Mouse (Mus musculus) MEL (cell line): ENCODE results near the gene Gm42878.

ENCODE experiments used
- CTCF ChIP-seq, 3 experiments: IDR thresholded peaks in 2 of 3; conservative IDR thresholded peaks in 1 of 3; 2 replicates each; pipeline ENCODE4 v1.5.1; 2011 to 2012; ENCODE audit warnings: low read length in 3 of 3, low read depth in 2 of 3, mild to moderate bottlenecking in 2 of 3, improper control_type of control experiment in 1 of 3, inconsistent platforms in 1 of 3, mixed read lengths in 1 of 3, moderate library complexity in 1 of 3; ENCODE audit not compliant: control insufficient read depth in 1 of 3, insufficient read depth in 1 of 3, poor library complexity in 1 of 3, severe bottlenecking in 1 of 3
- MAFK ChIP-seq: IDR thresholded peaks from 2 replicates; pipeline ENCODE4 v1.6.1; 2011; ENCODE audit warnings: low read depth, mild to moderate bottlenecking, low read length, improper control_type of control experiment, borderline replicate concordance
- MYB ChIP-seq: IDR thresholded peaks from 2 replicates; pipeline ENCODE4 v1.6.1; 2011; ENCODE audit warnings: mild to moderate bottlenecking, low read depth, low read length, improper control_type of control experiment
- POLR2A ChIP-seq, 2 experiments: IDR thresholded peaks; 2 replicates each; pipeline ENCODE4 v1.6.1; 2011 to 2012; ENCODE audit warnings: low read length in 2 of 2, mild to moderate bottlenecking in 2 of 2, control low read depth in 1 of 2, improper control_type of control experiment in 1 of 2, low read depth in 1 of 2, moderate library complexity in 1 of 2; ENCODE audit not compliant: control insufficient read depth in 1 of 2, insufficient read depth in 1 of 2, poor library complexity in 1 of 2
- POLR2AphosphoS5 ChIP-seq: IDR thresholded peaks from 2 replicates; pipeline ENCODE4 v1.6.1; 2012; ENCODE audit warnings: low read depth, borderline replicate concordance, mild to moderate bottlenecking, inconsistent platforms, low read length, moderate library complexity, mixed read lengths
- RAD21 ChIP-seq: IDR thresholded peaks from 2 replicates; pipeline ENCODE4 v1.6.1; 2011; ENCODE audit warnings: mild to moderate bottlenecking, low read depth, low read length, improper control_type of control experiment
- ZC3H11A ChIP-seq: IDR thresholded peaks from 2 replicates; pipeline ENCODE4 v1.6.1; 2012; ENCODE audit warnings: low read depth, mild to moderate bottlenecking, inconsistent platforms, low read length, improper control_type of control experiment
- ZNF384 ChIP-seq: IDR thresholded peaks from 2 replicates; pipeline ENCODE4 v1.6.1; 2012; ENCODE audit warnings: low read depth, mild to moderate bottlenecking, inconsistent platforms, low read length, improper control_type of control experiment

DNA sequence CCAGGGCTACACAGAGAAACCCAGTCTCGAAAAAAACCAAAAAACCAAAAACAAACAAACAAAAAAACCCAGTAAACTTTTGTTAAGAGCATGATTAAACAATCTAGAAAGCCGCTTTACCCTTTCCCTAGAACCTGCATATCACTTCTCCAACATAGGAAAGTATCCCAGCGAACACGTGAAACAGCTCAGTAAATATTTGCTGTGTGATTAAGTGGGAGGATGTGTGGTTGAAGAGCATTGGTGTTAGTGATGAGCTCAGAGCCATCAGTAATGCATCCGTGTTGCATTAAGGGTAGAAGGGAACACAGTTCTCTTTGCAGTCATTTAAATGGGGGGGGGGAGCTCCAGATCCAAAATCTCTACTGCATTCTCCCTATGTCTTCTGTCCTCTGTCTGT lies 60.5 kb downstream of the Gm42878 start:
- TF ChIP-seq CTCF (IDR thresholded peaks at IDR 0.05 in 2 of 3, conservative IDR thresholded peaks at IDR 0.05 in 1 of 3; ENCODE audit: control insufficient read depth in 1 of 3, insufficient read depth in 1 of 3, low read depth in 2 of 3, low read length in 3 of 3, poor library complexity in 1 of 3, severe bottlenecking in 1 of 3) (no peak), POLR2A (IDR thresholded peaks at IDR 0.05; ENCODE audit: control insufficient read depth in 1 of 2, insufficient read depth in 1 of 2, low read depth in 1 of 2, low read length in 2 of 2, poor library complexity in 1 of 2) (no peak), RAD21 (no peak), MAFK (no peak), ZC3H11A (no peak), ZNF384 (no peak), POLR2AphosphoS5 (no peak), MYB (no peak)
